Mouse (Mus musculus) G1E (cell line): ENCODE measurements around the gene Lmo3. TPM values are rescaled to one million over a fixed set of nuclear protein-coding genes. Genes with fewer than 3 reads are reported as not detected.

ENCODE experiments used
- ATAC-seq: 2 replicates; pipeline ENCODE4 v1.8.0; 2016; ENCODE audit warnings: mild to moderate bottlenecking; ENCODE audit not compliant: insufficient number of reproducible peaks, poor library complexity, low FRiP score, severe bottlenecking; ENCODE audit errors: extremely low read depth
- DNase-seq: peaks from one replicate; pipeline ENCODE4 v3.0.0; 2012; ENCODE audit warnings: low spot score
- H3K27me3 ChIP-seq: 2 replicates; pipeline ENCODE4 v1.6.1; 2012; ENCODE audit warnings: mild to moderate bottlenecking, low read length, inconsistent platforms; ENCODE audit not compliant: insufficient read depth
- H3K36me3 ChIP-seq: replicated peaks from 2 replicates; pipeline ENCODE3; 2012; ENCODE audit warnings: mild to moderate bottlenecking, inconsistent platforms
- H3K4me1 ChIP-seq: 2 replicates; pipeline ENCODE4 v1.6.1; 2012; ENCODE audit warnings: low read depth, low read length, inconsistent platforms, mixed read lengths; ENCODE audit not compliant: insufficient read depth
- H3K4me3 ChIP-seq: 2 replicates; pipeline ENCODE4 v1.5.1; 2012; ENCODE audit warnings: low read depth, mild to moderate bottlenecking, inconsistent platforms, low read length, moderate library complexity, mixed read lengths
- H3K9me3 ChIP-seq: replicated peaks from 2 replicates; pipeline ENCODE4 v1.6.1; 2012; ENCODE audit warnings: inconsistent platforms
- CTCF ChIP-seq: IDR thresholded peaks from 2 replicates; pipeline ENCODE4 v1.5.1; 2012; ENCODE audit warnings: low read depth, low read length, inconsistent platforms, mixed read lengths
- GATA1 ChIP-seq: IDR thresholded peaks from 2 replicates; pipeline ENCODE4 v1.6.1; 2012; ENCODE audit warnings: borderline replicate concordance, low read length, inconsistent platforms, mixed read lengths
- GATA2 ChIP-seq: IDR thresholded peaks from 2 replicates; pipeline ENCODE4 v1.6.1; 2012; ENCODE audit warnings: low read depth, low read length, inconsistent platforms, borderline replicate concordance
- POLR2AphosphoS5 ChIP-seq: IDR thresholded peaks from 2 replicates; pipeline ENCODE4 v1.6.1; 2012; ENCODE audit warnings: low read depth, low read length, inconsistent platforms; ENCODE audit not compliant: insufficient replicate concordance
- TAL1 ChIP-seq: conservative IDR thresholded peaks from 2 replicates; pipeline ENCODE4 v1.6.1; 2012; ENCODE audit warnings: low read depth, low read length, inconsistent platforms, mixed read lengths
- polyA plus RNA-seq: library from polyadenylated mRNA; stranded (reverse); fragments of >175 nt; gene quantifications from 2 replicates; pipeline ENCODE4 v1.2.3, GENCODE M21; 2012
- total RNA-seq, 2 experiments: library from RNA; stranded (forward) in 1 of 2; stranded (reverse) in 1 of 2; fragments of 200-1000 nt in 1 of 2; fragments of >200 nt in 1 of 2; fragmentation: Nextera tagmentation in 1 of 2; gene quantifications; 2 replicates each; pipeline ENCODE4 v1.2.3; 2014 to 2017

Lmo3 gene
- total and polyA plus RNA-seq, 3 experiments, result 0.44 TPM; not detected in 2

GRCm38 (mm10) chr6:138582506-138583000 is 785 bp upstream of the Lmo3 start:
- TF ChIP-seq POLR2AphosphoS5 (no peak), CTCF (no peak), GATA1 (no peak), GATA2 (no peak), TAL1 (no peak)
- Histone ChIP-seq H3K9me3 (peaks cover 18% of the 10 kb centered on the region), H3K4me3 (no peak overlapping the region), H3K27me3 (no peaks in the 10 kb centered on the region), H3K36me3 (no peaks in the 10 kb centered on the region), H3K4me1 (no peaks in the 10 kb centered on the region)
- no peak for ATAC-seq
- DNase-seq, result no peak

- H3K4me3 ChIP-seq, result no peak overlapping the region
- H3K27me3 ChIP-seq, result no peaks in the 10 kb centered on the region
- no peaks in the 10 kb centered on the region for H3K36me3 ChIP-seq
- H3K9me3 ChIP-seq, result peaks cover 18% of the 10 kb centered on the region
- no peak for DNase-seq
- TF ChIP-seq TAL1, result no peak
- no peaks in the 10 kb centered on the region for H3K4me1 ChIP-seq
- ATAC-seq, result no peak
Measured at GRCm38 (mm10) chr6:138580491-138581076, 1.2 kb downstream of the Lmo3 start.

GRCm38 (mm10) chr6:138563416-138563815 is 18.4 kb downstream of the Lmo3 start:
- Histone ChIP-seq H3K36me3 (no peaks in the 10 kb centered on the region), H3K9me3 (peaks cover 2% of the 10 kb centered on the region; the same call in 1 of the 2 replicates), H3K4me3 (no peak overlapping the region), H3K4me1 (no peaks in the 10 kb centered on the region), H3K27me3 (no peaks in the 10 kb centered on the region)
- ATAC-seq (no peak), DNase-seq (no peak)
- no peak for TF ChIP-seq GATA1
- TF ChIP-seq GATA2, result no peak
- no peak for TF ChIP-seq TAL1
- no peak for TF ChIP-seq POLR2AphosphoS5
- no peak for TF ChIP-seq CTCF

DNA sequence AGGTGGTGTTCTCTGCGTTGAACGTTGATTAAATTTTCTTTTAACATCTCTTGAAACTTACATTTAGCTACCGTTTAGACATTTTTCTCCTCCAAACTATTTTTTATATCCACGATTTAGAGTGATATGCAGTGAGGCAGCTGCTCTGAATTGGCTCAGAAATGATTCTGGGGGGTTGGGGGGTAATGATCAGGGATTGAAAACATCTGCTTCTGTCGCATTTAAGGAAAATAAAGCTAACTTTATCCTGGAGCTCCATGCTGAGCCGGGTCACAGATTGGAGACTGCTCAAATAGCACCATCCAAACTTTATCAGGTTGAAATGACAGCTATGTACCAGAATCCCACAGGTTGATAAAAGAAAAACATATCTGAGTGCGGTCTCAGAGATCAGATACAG is 29.6 kb downstream of the Lmo3 start:
- H3K27me3 ChIP-seq, result no peaks in the 10 kb centered on the region
- no peaks in the 10 kb centered on the region for H3K36me3 ChIP-seq
- DNase-seq (no peak), ATAC-seq (no peak)
- H3K4me3 ChIP-seq, result no peak overlapping the region
- H3K9me3 ChIP-seq, result 0 out of 2 replicates have a peak, but pooled peaks cover 2% of the 10 kb centered on the region
- no peaks in the 10 kb centered on the region for H3K4me1 ChIP-seq
- TF ChIP-seq GATA1, result no peak
- TF ChIP-seq CTCF, result no peak
- TF ChIP-seq POLR2AphosphoS5, result no peak
- no peak for TF ChIP-seq GATA2
- no peak for TF ChIP-seq TAL1

GRCm38 (mm10) chr6:138534879-138535278 is 46.9 kb downstream of the Lmo3 start:
- Histone ChIP-seq H3K4me1 (no peaks in the 10 kb centered on the region), H3K27me3 (no peaks in the 10 kb centered on the region), H3K9me3 (peaks cover 2% of the 10 kb centered on the region; the same call in 1 of the 2 replicates), H3K4me3 (no peak overlapping the region), H3K36me3 (no peaks in the 10 kb centered on the region)
- DNase-seq (no peak), ATAC-seq (no peak)
- TF ChIP-seq CTCF (no peak), POLR2AphosphoS5 (no peak), GATA1 (no peak), TAL1 (no peak), GATA2 (no peak)

- H3K36me3 ChIP-seq, result no peaks in the 10 kb centered on the region
- no peak for DNase-seq
- ATAC-seq, result no peak
- no peaks in the 10 kb centered on the region for H3K27me3 ChIP-seq
- TF ChIP-seq TAL1 (no peak), GATA2 (no peak), POLR2AphosphoS5 (no peak), GATA1 (no peak), CTCF (no peak)
- no peaks in the 10 kb centered on the region for H3K4me1 ChIP-seq
- no peak overlapping the region for H3K4me3 ChIP-seq
- H3K9me3 ChIP-seq, result peaks cover 18% of the 10 kb centered on the region
Measured at GRCm38 (mm10) chr6:138506642-138507041, 75.1 kb downstream of the Lmo3 start.

GRCm38 (mm10) chr6:138503946-138504345 is 77.8 kb downstream of the Lmo3 start:
- peaks cover 13% of the 10 kb centered on the region for H3K9me3 ChIP-seq
- H3K4me3 ChIP-seq, result no peak overlapping the region
- H3K36me3 ChIP-seq, result no peaks in the 10 kb centered on the region
- ATAC-seq, result no peak
- no peaks in the 10 kb centered on the region for H3K27me3 ChIP-seq
- no peaks in the 10 kb centered on the region for H3K4me1 ChIP-seq
- no peak for DNase-seq
- TF ChIP-seq GATA1, result no peak
- no peak for TF ChIP-seq CTCF
- TF ChIP-seq POLR2AphosphoS5, result no peak
- no peak for TF ChIP-seq TAL1
- TF ChIP-seq GATA2, result no peak
